Mouse (Mus musculus): Measurements from ENCODE around the gene Tnfsf15. TPM values are rescaled to one million over a fixed set of nuclear protein-coding genes. Genes with fewer than 3 reads are reported as not detected.

Tnfsf15 gene
- polyA plus RNA-seq, 1 experiment, result 0.29 TPM

DNA sequence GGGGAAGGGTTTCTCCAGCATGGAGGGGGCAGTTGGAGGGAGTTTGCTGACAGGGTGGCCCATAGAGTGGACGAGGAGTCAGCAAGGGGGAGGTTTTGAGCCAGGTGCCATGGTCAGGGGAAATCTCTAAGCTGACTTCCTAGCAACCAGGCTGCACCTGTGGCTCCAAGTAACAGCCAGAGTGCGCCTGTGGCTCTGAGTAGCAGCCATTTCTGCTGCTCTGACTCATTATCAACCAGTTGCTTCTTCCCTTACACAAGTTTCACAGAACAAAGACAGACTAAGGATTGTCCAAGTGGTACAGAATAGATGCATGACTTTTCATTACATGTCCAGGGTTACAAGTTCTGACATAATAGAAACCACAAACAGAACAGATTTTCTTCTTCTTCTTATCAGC lies 11.2 kb upstream of the Tnfsf15 start:
- no peak overlapping the region for H3ac ChIP-seq (ENCODE audit: control insufficient read depth, insufficient read length)
- H3K36me3 ChIP-seq (ENCODE audit: control insufficient read depth, insufficient read depth), result no peaks in the 10 kb centered on the region
- H3K4me2 ChIP-seq (ENCODE audit: low read depth), result peak overlapping the region; percentile 31
- no peak for TF ChIP-seq USF1 (IDR thresholded peaks at IDR 0.05; ENCODE audit: low read depth)
- no peak for TF ChIP-seq POLR2A (IDR thresholded peaks at IDR 0.05; ENCODE audit: insufficient read length, low read depth)
- TF ChIP-seq MYOD1 (IDR thresholded peaks at IDR 0.05; ENCODE audit: control insufficient read depth in 1 of 3, insufficient read length in 2 of 3, low read depth in 2 of 3), result peak; percentile 56 to 94 (median 93)
- no peak for TF ChIP-seq E2F4 (IDR thresholded peaks at IDR 0.05; ENCODE audit: insufficient read depth)
- TF ChIP-seq REST (IDR thresholded peaks at IDR 0.05; ENCODE audit: insufficient read depth, insufficient read length), result no peak
- TF ChIP-seq TCF12 (IDR thresholded peaks at IDR 0.05; ENCODE audit: insufficient read depth, poor library complexity, severe bottlenecking), result peak; percentile 45
- TF ChIP-seq TCF3 (IDR thresholded peaks at IDR 0.05; ENCODE audit: insufficient read length, low read depth), result peak; percentile 16
- no peak for TF ChIP-seq CEBPB (IDR thresholded peaks at IDR 0.05; ENCODE audit: insufficient read depth, poor library complexity, severe bottlenecking)
- peak; percentile 49 to 92 (median 65) for TF ChIP-seq MYOG (IDR thresholded peaks at IDR 0.05; ENCODE audit: control insufficient read depth in 1 of 3, insufficient read depth in 1 of 3, insufficient read length in 2 of 3, low read depth in 2 of 3)
- no peak for TF ChIP-seq POLR2AphosphoS2 (IDR thresholded peaks at IDR 0.05; ENCODE audit: insufficient read length, low read depth)
- H3K4me3 ChIP-seq, result no peak overlapping the region
- no peaks in the 10 kb centered on the region for H3K27me3 ChIP-seq (ENCODE audit: control insufficient read depth, insufficient read depth, insufficient read length)
- no peaks in the 10 kb centered on the region for H3K79me2 ChIP-seq (ENCODE audit: control insufficient read depth, insufficient read depth)

DNA sequence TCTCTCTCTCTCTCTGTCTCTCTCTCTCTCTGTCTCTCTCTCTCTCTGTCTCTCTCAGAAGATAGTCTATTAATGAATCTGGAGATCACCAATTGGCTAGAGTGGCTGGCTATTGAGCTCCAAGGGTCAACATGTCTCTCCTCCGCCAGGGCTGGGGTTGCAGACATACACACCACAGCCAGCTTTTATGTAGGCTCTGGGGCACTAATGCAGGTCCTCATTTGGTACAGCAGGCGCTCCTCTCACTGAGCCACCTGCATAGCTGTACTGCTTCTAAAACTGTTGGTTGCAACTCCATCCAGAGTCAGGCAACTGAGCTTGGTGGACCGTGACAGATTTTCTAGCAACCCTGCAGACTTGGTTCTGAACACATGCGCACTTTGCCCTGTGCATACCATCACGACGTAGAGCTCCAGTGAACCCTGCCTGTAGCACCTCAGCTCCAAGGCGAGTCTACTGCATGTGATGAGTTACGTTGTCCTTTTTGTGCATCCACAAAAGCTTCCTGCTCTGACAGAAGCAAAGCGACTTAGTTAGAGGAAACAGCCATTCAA lies 9.6 kb upstream of the Tnfsf15 start:
- TF ChIP-seq POLR2A (IDR thresholded peaks at IDR 0.05; ENCODE audit: insufficient read length, low read depth), result no peak
- no peak for TF ChIP-seq MAX (IDR thresholded peaks at IDR 0.05; ENCODE audit: low read depth)
- TF ChIP-seq MYOG (IDR thresholded peaks at IDR 0.05; ENCODE audit: control insufficient read depth in 1 of 3, insufficient read depth in 1 of 3, insufficient read length in 2 of 3, low read depth in 2 of 3), result no peak
- TF ChIP-seq SRF (IDR thresholded peaks at IDR 0.05; ENCODE audit: control insufficient read depth, insufficient read length, low read depth), result no peak
- no peak for TF ChIP-seq CEBPB (IDR thresholded peaks at IDR 0.05; ENCODE audit: insufficient read depth, poor library complexity, severe bottlenecking)
- no peak for TF ChIP-seq TCF12 (IDR thresholded peaks at IDR 0.05; ENCODE audit: insufficient read depth, poor library complexity, severe bottlenecking)
- TF ChIP-seq E2F4 (IDR thresholded peaks at IDR 0.05; ENCODE audit: insufficient read depth), result no peak
- TF ChIP-seq REST (IDR thresholded peaks at IDR 0.05; ENCODE audit: insufficient read depth, insufficient read length), result no peak
- no peak for TF ChIP-seq TCF3 (IDR thresholded peaks at IDR 0.05; ENCODE audit: insufficient read length, low read depth)
- no peak for TF ChIP-seq USF1 (IDR thresholded peaks at IDR 0.05; ENCODE audit: low read depth)
- no peak for TF ChIP-seq POLR2AphosphoS2 (IDR thresholded peaks at IDR 0.05; ENCODE audit: insufficient read length, low read depth)
- no peak for TF ChIP-seq MYOD1 (IDR thresholded peaks at IDR 0.05; ENCODE audit: control insufficient read depth in 1 of 3, insufficient read length in 2 of 3, low read depth in 2 of 3)
- Histone ChIP-seq H3K4me2 (ENCODE audit: low read depth) (no peak overlapping the region), H3K79me2 (ENCODE audit: control insufficient read depth, insufficient read depth) (no peaks in the 10 kb centered on the region), H3ac (ENCODE audit: control insufficient read depth, insufficient read length) (no peak overlapping the region), H3K27me3 (ENCODE audit: control insufficient read depth, insufficient read depth, insufficient read length) (no peaks in the 10 kb centered on the region), H3K4me3 (no peak overlapping the region), H3K36me3 (ENCODE audit: control insufficient read depth, insufficient read depth) (no peaks in the 10 kb centered on the region)

DNA sequence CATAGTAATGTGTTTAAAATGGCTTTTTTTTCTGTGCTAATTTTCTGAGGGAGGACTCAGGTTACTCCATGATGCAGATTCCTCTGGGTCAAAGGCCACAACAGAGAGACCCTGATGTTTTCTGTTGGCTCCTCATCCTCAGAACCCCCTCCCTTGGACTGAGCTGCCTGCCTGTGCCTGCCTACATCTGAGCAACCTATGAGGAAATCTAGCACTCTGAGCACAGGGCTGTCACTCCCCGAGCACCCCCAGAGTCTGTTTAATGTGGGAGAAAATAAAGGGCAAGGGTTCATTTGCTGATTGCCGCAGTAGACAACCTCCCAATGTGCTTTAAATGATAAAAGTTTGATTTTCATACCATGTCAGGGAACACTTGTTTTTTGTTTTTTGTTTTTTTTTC lies 8.9 kb upstream of the Tnfsf15 start:
- Histone ChIP-seq H3K79me2 (ENCODE audit: control insufficient read depth, insufficient read depth) (no peaks in the 10 kb centered on the region), H3K36me3 (ENCODE audit: control insufficient read depth, insufficient read depth) (no peaks in the 10 kb centered on the region), H3K4me3 (no peak overlapping the region), H3K4me2 (ENCODE audit: low read depth) (peak overlapping the region; percentile 82), H3ac (ENCODE audit: control insufficient read depth, insufficient read length) (no peak overlapping the region), H3K27me3 (ENCODE audit: control insufficient read depth, insufficient read depth, insufficient read length) (no peaks in the 10 kb centered on the region)
- no peak for TF ChIP-seq MYOD1 (IDR thresholded peaks at IDR 0.05; ENCODE audit: control insufficient read depth in 1 of 3, insufficient read length in 2 of 3, low read depth in 2 of 3)
- TF ChIP-seq REST (IDR thresholded peaks at IDR 0.05; ENCODE audit: insufficient read depth, insufficient read length), result no peak
- TF ChIP-seq CEBPB (IDR thresholded peaks at IDR 0.05; ENCODE audit: insufficient read depth, poor library complexity, severe bottlenecking), result no peak
- no peak for TF ChIP-seq POLR2A (IDR thresholded peaks at IDR 0.05; ENCODE audit: insufficient read length, low read depth)
- TF ChIP-seq MYOG (IDR thresholded peaks at IDR 0.05; ENCODE audit: control insufficient read depth in 1 of 3, insufficient read depth in 1 of 3, insufficient read length in 2 of 3, low read depth in 2 of 3), result no peak
- no peak for TF ChIP-seq TCF3 (IDR thresholded peaks at IDR 0.05; ENCODE audit: insufficient read length, low read depth)
- no peak for TF ChIP-seq TCF12 (IDR thresholded peaks at IDR 0.05; ENCODE audit: insufficient read depth, poor library complexity, severe bottlenecking)
- TF ChIP-seq E2F4 (IDR thresholded peaks at IDR 0.05; ENCODE audit: insufficient read depth), result no peak
- TF ChIP-seq MAX (IDR thresholded peaks at IDR 0.05; ENCODE audit: low read depth), result no peak
- no peak for TF ChIP-seq POLR2AphosphoS2 (IDR thresholded peaks at IDR 0.05; ENCODE audit: insufficient read length, low read depth)
- no peak for TF ChIP-seq USF1 (IDR thresholded peaks at IDR 0.05; ENCODE audit: low read depth)
- no peak for TF ChIP-seq SRF (IDR thresholded peaks at IDR 0.05; ENCODE audit: control insufficient read depth, insufficient read length, low read depth)

DNA sequence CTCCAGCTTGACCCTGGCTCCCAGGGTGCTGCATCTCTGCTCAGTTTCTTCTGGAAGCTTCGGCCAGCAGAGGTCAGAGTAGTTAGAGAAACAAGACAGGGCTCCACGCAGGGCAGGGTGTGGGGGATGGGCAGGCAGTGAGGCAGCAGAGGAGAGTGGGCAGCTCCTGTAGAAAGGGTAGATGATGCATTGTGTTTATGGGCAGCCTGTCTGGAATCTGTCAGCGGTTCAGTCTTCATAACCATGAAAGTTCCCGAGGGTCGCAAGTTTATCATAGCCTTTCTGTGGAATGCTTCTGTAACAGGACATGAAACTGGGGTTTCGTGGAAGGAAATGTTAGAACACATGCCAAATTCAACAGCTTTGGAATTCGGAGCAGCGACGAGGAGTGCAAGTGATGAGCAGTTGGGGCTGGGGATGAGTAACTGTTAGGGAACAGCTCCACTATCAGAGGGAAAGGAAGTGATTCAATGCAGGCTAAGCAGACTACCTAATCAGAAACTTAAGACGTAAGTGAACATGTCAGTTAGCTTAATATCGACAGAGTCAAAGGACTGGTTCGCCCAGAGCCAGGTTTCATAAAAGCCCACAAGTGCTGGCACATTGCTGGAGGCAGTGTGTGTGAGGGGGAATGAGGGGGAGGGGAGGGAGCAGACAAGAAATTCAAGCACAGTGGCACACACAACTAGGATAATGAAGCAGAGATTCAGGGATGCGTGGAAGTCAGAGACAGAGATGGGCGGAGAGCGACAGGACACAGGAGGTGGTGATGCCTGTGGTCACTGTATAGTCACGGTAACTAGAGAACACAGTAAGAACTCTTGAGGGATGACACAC lies 8.0 kb upstream of the Tnfsf15 start:
- peak overlapping the region; percentile 82 for H3K4me2 ChIP-seq (ENCODE audit: low read depth)
- no peaks in the 10 kb centered on the region for H3K36me3 ChIP-seq (ENCODE audit: control insufficient read depth, insufficient read depth)
- H3ac ChIP-seq (ENCODE audit: control insufficient read depth, insufficient read length), result no peak overlapping the region
- no peaks in the 10 kb centered on the region for H3K27me3 ChIP-seq (ENCODE audit: control insufficient read depth, insufficient read depth, insufficient read length)
- TF ChIP-seq MYOG (IDR thresholded peaks at IDR 0.05; ENCODE audit: control insufficient read depth in 1 of 3, insufficient read depth in 1 of 3, insufficient read length in 2 of 3, low read depth in 2 of 3), result no peak
- peak in 1 of 3 experiments; percentile 21 for TF ChIP-seq MYOD1 (IDR thresholded peaks at IDR 0.05; ENCODE audit: control insufficient read depth in 1 of 3, insufficient read length in 2 of 3, low read depth in 2 of 3)
- no peaks in the 10 kb centered on the region for H3K79me2 ChIP-seq (ENCODE audit: control insufficient read depth, insufficient read depth)
- no peak overlapping the region for H3K4me3 ChIP-seq

Data from myocyte (in vitro differentiated cells).